Mouse (Mus musculus) lung, adult 2 months (tissue): ENCODE measurements around the gene Prkcd. TPM values are rescaled to one million over a fixed set of nuclear protein-coding genes. Genes with fewer than 3 reads are reported as not detected.
A peak's percentile ranks its signal among the peaks of the same experiment; 100 is the strongest.

Source experiments
- DNase-seq: peaks from one replicate; pipeline ENCODE4 v3.0.0; 2022
- H3K4me1 ChIP-seq: fragments of 200-500 bp; 2 replicates; pipeline ENCODE4 v1.6.1; 2011; ENCODE audit warnings: low read length; ENCODE audit not compliant: control insufficient read depth, insufficient read depth
- H3K4me3 ChIP-seq: fragments of 200-500 bp; replicated peaks from 2 replicates; pipeline ENCODE3; 2011; ENCODE audit warnings: low read depth, mild to moderate bottlenecking, control low read depth, low read length; ENCODE audit errors: extremely low read depth
- CTCF ChIP-seq: fragments of 200-500 bp; IDR thresholded peaks from 2 replicates; pipeline ENCODE4 v1.5.1; 2011; ENCODE audit warnings: mild to moderate bottlenecking, low read length, control low read depth; ENCODE audit not compliant: insufficient read depth
- POLR2A ChIP-seq: fragments of 200-500 bp; IDR thresholded peaks from 2 replicates; pipeline ENCODE4 v1.6.1; 2011; ENCODE audit warnings: low read depth, mild to moderate bottlenecking, control low read depth, low read length, borderline replicate concordance; ENCODE audit errors: extremely low read depth
- WGBS: fragments of 180-500 bp; shearing (Covaris S2); methylation state at CpG from one replicate; pipeline ENCODE4 v1.1.7; 2018; 5-methylcytosine and 5-hydroxymethylcytosine counted together
- polyA plus RNA-seq: library from polyadenylated mRNA; depleted of rRNA; stranded (reverse); fragments of >200 nt; gene quantifications from 2 replicates; pipeline ENCODE4 v1.2.3, GENCODE M21; 2012

The Prkcd gene
- polyA plus RNA-seq, 1 experiment = 134 TPM

GRCm38 (mm10) chr14:30572253-30572652 is 53.8 kb downstream of the Prkcd start:
- Histone ChIP-seq H3K4me1 (0 out of 2 replicates have a peak, but pooled peaks cover 2% of the 10 kb centered on the region), H3K4me3 (no peak overlapping the region)
- no peak for TF ChIP-seq CTCF
- TF ChIP-seq POLR2A = no peak
- DNase-seq = no peak
- WGBS = 81% methylated on average over 10 of the region's 10 CpGs

- no peak for TF ChIP-seq POLR2A
- no peak for TF ChIP-seq CTCF
- no peak for DNase-seq
- WGBS = 42% methylated on average over 9 of the region's 9 CpGs
- Histone ChIP-seq H3K4me1 (0 out of 2 replicates have a peak, but pooled peaks cover 2% of the 10 kb centered on the region), H3K4me3 (no peak overlapping the region)
These were observed 55.7 kb downstream of the Prkcd start for GRCm38 (mm10) chr14:30570303-30570702.

DNA sequence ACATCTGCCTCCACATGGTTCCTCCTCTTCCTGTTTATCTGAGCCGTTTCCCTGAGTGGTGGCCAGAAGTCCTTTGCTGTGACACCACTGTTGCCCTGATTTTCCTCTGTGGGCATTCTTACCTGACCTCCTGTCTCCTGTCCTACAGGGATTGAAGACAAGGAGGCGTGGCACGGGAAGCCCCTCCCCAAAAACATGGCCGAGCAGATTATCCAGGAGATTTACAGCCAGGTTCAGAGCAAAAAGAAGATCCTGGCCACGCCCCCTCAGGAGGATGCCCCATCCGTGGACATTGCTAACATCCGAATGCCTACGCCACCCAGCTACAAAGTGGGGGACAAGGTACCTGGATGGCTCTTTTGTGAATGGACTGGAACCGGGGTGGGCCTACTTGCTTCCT is 58.0 kb downstream of the Prkcd start:
- WGBS = 72% methylated on average over 9 of the region's 9 CpGs

DNA sequence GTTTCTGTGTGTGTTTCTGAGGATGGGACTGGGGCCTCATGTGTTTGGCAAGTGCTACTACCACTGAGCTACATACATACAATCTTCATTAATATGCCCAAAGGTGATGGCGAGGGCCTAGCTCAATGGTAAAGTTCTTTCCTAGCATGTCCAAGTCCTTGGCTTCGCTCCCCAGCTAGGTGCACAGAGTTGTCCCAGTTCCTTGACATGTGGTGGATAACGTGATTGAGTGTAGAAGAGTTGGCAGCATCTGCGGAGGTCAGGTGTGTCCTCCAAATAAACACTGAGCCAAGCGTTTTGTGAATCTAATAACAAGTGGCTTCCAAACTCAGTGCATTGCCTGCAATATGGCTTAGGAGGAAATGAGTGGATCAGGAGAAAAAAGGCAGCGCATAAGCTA is 59.7 kb downstream of the Prkcd start:
- Histone ChIP-seq H3K4me3 (no peak overlapping the region), H3K4me1 (no peaks in the 10 kb centered on the region)
- DNase-seq = no peak
- TF ChIP-seq CTCF = no peak
- no peak for TF ChIP-seq POLR2A
- WGBS = 85% methylated on average over 6 of the region's 6 CpGs

More for the DNA sequence above, 58.0 kb downstream of the Prkcd start:
- no peak overlapping the region for H3K4me3 ChIP-seq
- H3K4me1 ChIP-seq = no peaks in the 10 kb centered on the region
- DNase-seq = no peak
- no peak for TF ChIP-seq CTCF
- TF ChIP-seq POLR2A = no peak

DNA sequence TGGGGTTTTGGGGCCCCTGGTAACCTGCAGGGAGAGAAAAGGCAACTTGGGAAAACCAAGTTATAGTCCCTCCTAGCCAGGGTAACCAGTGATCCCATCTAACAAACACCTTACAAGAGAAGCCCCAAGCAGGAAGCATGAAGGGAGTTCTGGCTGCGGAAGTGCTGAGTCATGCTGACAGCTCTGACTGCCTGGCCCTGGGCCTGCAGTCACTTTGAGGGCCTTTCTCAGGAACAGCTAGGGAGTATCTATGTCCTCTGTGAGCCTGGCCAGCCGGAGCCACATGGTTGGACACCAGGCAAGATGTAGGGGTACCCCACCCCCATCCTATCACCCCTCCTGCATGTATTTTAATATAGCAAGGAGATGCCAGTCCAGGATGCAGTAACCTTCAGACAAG is 61.6 kb downstream of the Prkcd start:
- Histone ChIP-seq H3K4me3 (no peak overlapping the region), H3K4me1 (no peaks in the 10 kb centered on the region)
- DNase-seq = peak; percentile 66
- no peak for TF ChIP-seq POLR2A
- no peak for TF ChIP-seq CTCF
- 64% methylated on average over 2 of the region's 2 CpGs for whole genome bisulfite sequencing

DNA sequence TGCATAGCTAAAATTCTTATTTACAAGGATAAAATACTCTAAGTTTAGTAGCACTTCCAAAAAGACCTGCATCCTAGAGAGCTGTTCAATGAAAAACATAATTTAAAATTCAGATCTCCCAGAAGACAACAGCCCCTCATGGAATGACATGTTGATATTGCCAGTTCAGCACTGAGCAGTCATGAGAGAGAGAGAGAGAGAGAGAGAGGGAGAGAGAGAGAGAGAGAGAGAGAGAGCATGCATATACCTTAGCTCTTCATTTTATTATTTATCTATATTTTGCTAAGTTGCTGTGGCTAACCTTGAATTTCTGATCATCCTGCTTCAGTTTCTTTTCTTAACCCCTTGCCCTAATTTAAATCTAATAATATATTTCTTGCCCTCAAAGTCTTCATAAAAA is 63.7 kb downstream of the Prkcd start:
- no peak for DNase-seq
- TF ChIP-seq POLR2A (no peak), CTCF (no peak)
- Histone ChIP-seq H3K4me1 (no peaks in the 10 kb centered on the region), H3K4me3 (no peak overlapping the region)

DNA sequence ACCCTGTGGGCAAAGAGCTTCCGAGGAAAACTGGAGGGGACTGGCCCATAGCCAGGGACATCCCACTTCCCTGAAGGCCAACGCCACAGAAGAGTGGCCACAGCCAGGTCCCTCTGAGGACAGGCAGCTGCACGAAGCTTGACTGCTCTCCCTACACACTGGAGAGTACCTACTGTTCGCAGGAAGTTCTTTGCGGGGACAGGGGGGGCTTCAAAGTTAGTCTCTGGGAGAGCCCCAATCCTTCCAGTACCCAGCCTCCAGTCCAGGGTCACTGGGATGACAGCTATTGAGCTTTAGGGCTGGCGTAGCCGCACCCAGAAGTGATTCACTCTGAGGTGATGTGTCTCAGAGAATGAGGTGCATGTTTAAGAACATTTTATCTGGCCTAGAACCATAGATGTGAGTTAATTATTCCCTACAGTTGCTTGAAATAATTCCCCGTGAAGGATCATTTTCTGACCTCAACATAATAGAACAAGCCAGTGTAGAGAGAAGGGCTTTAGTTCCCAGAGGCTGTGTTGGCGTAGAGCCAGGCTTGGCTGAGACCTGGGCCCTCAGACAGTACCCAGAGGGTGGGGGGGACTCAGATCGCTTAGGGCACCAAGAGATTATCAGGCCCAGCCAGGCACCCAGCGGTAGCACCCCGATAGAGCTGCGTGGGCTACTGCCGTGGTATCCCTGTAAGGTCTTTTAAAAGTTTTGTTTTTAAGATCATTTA is 64.4 kb downstream of the Prkcd start:
- H3K4me1 ChIP-seq = no peaks in the 10 kb centered on the region
- H3K4me3 ChIP-seq = no peak overlapping the region
- WGBS = 66% methylated on average over 14 of the region's 14 CpGs
- DNase-seq = no peak
- TF ChIP-seq POLR2A = no peak
- TF ChIP-seq CTCF = no peak

GRCm38 (mm10) chr14:30560803-30561389 is 65.1 kb downstream of the Prkcd start:
- WGBS = 89% methylated on average over 13 of the region's 13 CpGs
- no peak for TF ChIP-seq CTCF
- TF ChIP-seq POLR2A = no peak
- Histone ChIP-seq H3K4me1 (no peaks in the 10 kb centered on the region), H3K4me3 (no peak overlapping the region)
- DNase-seq = no peak

GRCm38 (mm10) chr14:30559321-30559850 is 66.6 kb downstream of the Prkcd start:
- DNase-seq = no peak
- TF ChIP-seq CTCF = no peak
- no peak for TF ChIP-seq POLR2A
- H3K4me3 ChIP-seq = no peak overlapping the region
- no peaks in the 10 kb centered on the region for H3K4me1 ChIP-seq
- WGBS = 89% methylated on average over 17 of the region's 17 CpGs

- no peak for DNase-seq
- WGBS = 73% methylated on average over 9 of the region's 9 CpGs
These were observed 68.3 kb downstream of the Prkcd start for GRCm38 (mm10) chr14:30557730-30558129.

More at GRCm38 (mm10) chr14:30557730-30558129, 68.3 kb downstream of the Prkcd start:
- Histone ChIP-seq H3K4me3 (no peak overlapping the region), H3K4me1 (no peaks in the 10 kb centered on the region)
- TF ChIP-seq POLR2A (no peak), CTCF (no peak)
